Mouse (Mus musculus) spleen, adult 2 months (tissue): ENCODE data around the gene Slc2a3.

Experiments used
- CTCF ChIP-seq: fragments of 200-500 bp; IDR thresholded peaks from 2 replicates; pipeline ENCODE4 v1.5.1; 2011; ENCODE audit warnings: mild to moderate bottlenecking, inconsistent platforms; ENCODE audit not compliant: insufficient read depth, insufficient read length, insufficient replicate concordance; ENCODE audit errors: extremely low read depth
- POLR2A ChIP-seq: fragments of 200-500 bp; IDR thresholded peaks from 2 replicates; pipeline ENCODE4 v1.6.1; 2011; ENCODE audit warnings: low read depth, low read length, inconsistent platforms

DNA sequence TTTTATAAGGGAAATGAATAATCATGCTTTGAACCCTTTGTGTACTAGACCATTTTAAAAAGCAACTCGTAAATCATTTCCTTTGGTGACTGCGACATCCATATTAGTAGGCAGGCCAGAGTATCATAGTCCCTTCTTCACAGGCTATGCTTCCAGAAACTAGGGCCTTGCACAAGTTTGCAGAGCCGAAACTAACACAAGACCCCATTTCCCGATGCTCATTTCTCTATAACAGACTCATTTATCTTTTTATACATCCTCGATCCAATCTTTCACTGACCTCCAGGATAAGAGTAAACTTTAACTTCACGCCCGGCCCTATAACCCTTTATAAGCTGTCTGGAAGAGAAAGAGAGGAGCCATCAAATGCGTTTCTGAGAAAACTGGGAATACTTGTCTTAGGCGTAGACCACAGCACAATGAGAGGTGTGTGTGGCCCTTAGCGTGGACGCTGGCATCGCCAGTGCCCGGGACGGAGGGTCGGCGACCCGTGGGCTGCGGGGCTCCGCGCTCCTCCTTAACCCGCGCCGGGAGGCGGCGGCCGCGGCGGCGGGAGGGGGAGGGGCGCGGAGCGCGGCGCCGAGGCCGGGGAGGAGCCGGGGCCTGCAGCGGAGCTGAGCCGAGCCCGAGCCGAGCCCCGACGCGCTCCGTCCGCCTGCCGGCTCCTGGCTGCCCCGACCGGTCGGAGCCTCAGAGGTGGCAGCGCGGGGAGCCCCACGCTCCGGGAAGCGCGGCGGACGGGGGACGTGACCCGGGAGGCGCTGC is 18.0 kb upstream of the Slc2a3 start, which contains the start of gene Foxj2:
- TF ChIP-seq CTCF (no peak), POLR2A (no peak)
